Mouse (Mus musculus) forebrain, embryonic 10.5 days (tissue): ENCODE results near the gene Syt1. TPM values are rescaled to one million over a fixed set of nuclear protein-coding genes. Genes with fewer than 3 reads are reported as not detected.

Experiments
- DNase-seq: peaks from one replicate; pipeline ENCODE4 v3.0.0-alpha.2; 2017; ENCODE audit warnings: low spot score; ENCODE audit errors: extremely low spot score
- H3K27ac ChIP-seq: fragments of 300-500 bp; sonication (generic); 2 replicates; pipeline ENCODE4 v1.5.1; 2016; ENCODE audit warnings: mild to moderate bottlenecking
- H3K27me3 ChIP-seq: fragments of 300-500 bp; sonication (generic); 2 replicates; pipeline ENCODE4 v1.6.1; 2016; ENCODE audit warnings: mild to moderate bottlenecking; ENCODE audit not compliant: poor library complexity, severe bottlenecking
- H3K36me3 ChIP-seq: fragments of 300-500 bp; sonication (generic); replicated peaks from 2 replicates; pipeline ENCODE4 v1.6.1; 2016; ENCODE audit warnings: mild to moderate bottlenecking, moderate library complexity
- H3K4me1 ChIP-seq: fragments of 300-500 bp; sonication (generic); 2 replicates; pipeline ENCODE4 v1.6.1; 2016
- H3K4me3 ChIP-seq: fragments of 300-500 bp; sonication (generic); 2 replicates; pipeline ENCODE4 v1.5.1; 2016; ENCODE audit warnings: mild to moderate bottlenecking, moderate library complexity
- H3K9me3 ChIP-seq: fragments of 300-500 bp; sonication (generic); 2 replicates; pipeline ENCODE4 v1.6.1; 2016; ENCODE audit warnings: mild to moderate bottlenecking, moderate library complexity
- WGBS: fragments of 180-500 bp; shearing (Covaris S2); methylation state at CpG from one replicate; pipeline ENCODE4 v1.1.7; 2016; 5-methylcytosine and 5-hydroxymethylcytosine counted together
- polyA plus RNA-seq: library from polyadenylated mRNA; unstranded; fragments of >200 nt; fragmentation: Nextera tagmentation; extraction: Ambion mirVana; gene quantifications from 2 replicates; pipeline ENCODE4 v1.2.1, GENCODE M21; 2016

Gene Syt1
- polyA plus RNA-seq, 1 experiment from 2014 or later: 3.8 TPM

DNA sequence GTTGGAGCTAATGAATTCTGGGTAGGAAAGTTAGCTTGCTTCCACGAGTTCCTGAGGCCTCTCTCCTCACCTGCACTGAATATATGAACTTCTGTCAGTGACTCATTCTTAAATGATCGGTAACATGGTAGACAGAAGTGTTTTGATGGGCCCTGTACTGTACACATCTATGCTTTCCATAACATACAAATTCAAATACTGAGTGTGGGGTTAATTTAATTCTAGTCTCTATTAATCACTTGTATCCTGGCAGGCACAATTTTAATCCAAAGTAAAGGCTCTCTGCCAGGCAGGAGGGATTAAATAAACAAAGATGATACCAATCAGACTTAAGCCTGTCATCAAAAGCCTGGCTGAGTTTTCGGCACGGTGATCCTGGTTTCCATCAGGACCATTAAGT lies 136.1 kb downstream of the Syt1 start:
- H3K4me1 ChIP-seq: 0 out of 2 replicates have a peak, but pooled peaks cover 5% of the 10 kb centered on the region
- H3K36me3 ChIP-seq: no peaks in the 10 kb centered on the region
- no peaks in the 10 kb centered on the region for H3K27me3 ChIP-seq
- H3K9me3 ChIP-seq: no peaks in the 10 kb centered on the region
- DNase-seq: no peak
- WGBS: 77% methylated on average over 4 of the region's 4 CpGs
- H3K4me3 ChIP-seq: no peak overlapping the region
- H3K27ac ChIP-seq: no peak overlapping the region

DNA sequence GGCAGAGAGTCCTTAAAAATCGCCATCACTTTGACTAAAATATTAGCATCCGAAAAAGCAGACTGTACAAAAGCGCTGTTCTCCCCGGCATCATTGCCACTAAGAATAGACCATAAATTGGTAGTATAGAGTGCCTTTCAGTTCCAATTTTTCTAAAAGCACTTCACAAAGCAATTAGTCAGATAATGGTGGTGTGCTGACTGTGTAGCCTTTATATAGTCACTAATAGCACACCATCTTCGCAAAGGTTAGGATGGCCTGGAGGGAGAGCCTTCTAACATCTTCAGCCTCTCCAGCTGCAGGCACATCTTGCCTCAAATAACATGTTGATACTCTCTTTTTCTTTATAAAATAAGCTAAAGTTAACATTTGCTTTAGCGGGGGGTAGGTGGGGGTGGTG lies 138.4 kb downstream of the Syt1 start:
- Histone ChIP-seq H3K27ac (no peak overlapping the region), H3K4me3 (no peak overlapping the region), H3K36me3 (no peaks in the 10 kb centered on the region), H3K4me1 (0 out of 2 replicates have a peak, but pooled peaks cover 5% of the 10 kb centered on the region), H3K9me3 (no peaks in the 10 kb centered on the region), H3K27me3 (no peaks in the 10 kb centered on the region)
- 85% methylated on average over 6 of the region's 6 CpGs for WGBS
- no peak for DNase-seq

DNA sequence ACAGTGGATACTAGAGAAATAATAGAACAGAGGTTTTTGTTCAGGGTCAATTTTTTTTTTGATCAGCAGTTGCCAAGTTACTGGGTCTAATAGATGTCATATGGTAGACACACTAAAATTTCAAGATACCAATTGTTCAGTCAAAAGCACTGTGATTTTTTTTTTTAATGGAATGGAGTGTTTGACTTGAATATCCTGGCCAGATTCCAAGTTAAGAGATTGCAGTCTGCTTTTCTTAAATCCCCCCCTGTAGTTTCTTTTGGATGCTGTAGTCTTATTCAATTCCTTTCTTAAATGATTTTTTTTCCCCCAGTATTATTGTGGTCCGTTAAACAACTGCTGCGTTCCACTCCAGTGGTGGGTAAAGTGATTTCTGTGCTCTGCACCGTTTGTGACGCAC lies 140.2 kb downstream of the Syt1 start:
- Histone ChIP-seq H3K4me3 (no peak overlapping the region), H3K27me3 (no peaks in the 10 kb centered on the region), H3K4me1 (peaks cover 7% of the 10 kb centered on the region; the same call in 1 of the 2 replicates), H3K9me3 (no peaks in the 10 kb centered on the region), H3K36me3 (no peaks in the 10 kb centered on the region), H3K27ac (no peak overlapping the region)
- 84% methylated on average over 4 of the region's 4 CpGs for WGBS
- DNase-seq: no peak

DNA sequence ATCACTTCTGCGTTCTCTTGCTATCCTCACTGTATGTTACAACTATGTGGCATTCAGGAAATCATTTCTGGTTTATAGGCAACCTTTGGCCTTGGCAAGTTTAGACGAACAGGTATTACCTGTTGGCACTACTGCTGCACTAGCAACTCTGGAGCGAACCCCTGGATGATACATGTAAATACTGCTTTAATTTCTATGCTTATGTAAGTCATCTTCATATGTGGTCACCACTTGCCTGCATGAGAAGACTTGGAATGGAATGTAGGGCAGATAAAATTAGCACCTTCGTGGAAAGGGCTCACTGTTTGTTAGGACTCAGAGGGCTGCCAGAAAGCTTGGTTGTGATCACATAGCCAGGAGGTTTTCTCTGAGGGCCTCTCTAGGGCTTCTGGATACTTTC lies 142.6 kb downstream of the Syt1 start:
- Histone ChIP-seq H3K27ac (no peak overlapping the region), H3K4me3 (no peak overlapping the region), H3K9me3 (no peaks in the 10 kb centered on the region), H3K27me3 (no peaks in the 10 kb centered on the region), H3K4me1 (peaks cover 3% of the 10 kb centered on the region; the same call in 1 of the 2 replicates), H3K36me3 (no peaks in the 10 kb centered on the region)
- DNase-seq: no peak
- WGBS: 94% methylated on average over 4 of the region's 4 CpGs

DNA sequence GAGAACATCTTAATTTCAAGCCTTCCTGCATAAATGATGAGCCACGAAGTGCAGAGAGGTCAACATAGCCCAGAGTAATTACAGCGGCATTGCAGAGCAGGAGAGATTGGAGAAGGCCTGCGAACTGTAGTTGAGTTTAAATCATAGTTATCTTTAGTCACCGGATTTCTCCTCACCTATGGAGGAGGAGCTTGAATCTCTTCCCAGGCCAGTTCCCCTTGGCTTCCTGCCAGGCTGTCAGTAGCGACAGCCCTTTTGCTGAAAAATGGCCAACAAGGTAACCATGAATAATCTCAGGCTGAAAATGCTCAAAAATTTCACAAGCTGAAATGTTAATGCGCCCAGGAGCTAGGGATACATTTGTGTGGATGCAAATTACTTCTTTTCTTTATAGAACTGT lies 143.6 kb downstream of the Syt1 start:
- no peak overlapping the region for H3K27ac ChIP-seq
- no peaks in the 10 kb centered on the region for H3K27me3 ChIP-seq
- H3K9me3 ChIP-seq: no peaks in the 10 kb centered on the region
- H3K36me3 ChIP-seq: no peaks in the 10 kb centered on the region
- H3K4me3 ChIP-seq: no peak overlapping the region
- H3K4me1 ChIP-seq: peaks cover 3% of the 10 kb centered on the region; the same call in 1 of the 2 replicates
- no peak for DNase-seq
- WGBS: 92% methylated on average over 6 of the region's 6 CpGs

DNA sequence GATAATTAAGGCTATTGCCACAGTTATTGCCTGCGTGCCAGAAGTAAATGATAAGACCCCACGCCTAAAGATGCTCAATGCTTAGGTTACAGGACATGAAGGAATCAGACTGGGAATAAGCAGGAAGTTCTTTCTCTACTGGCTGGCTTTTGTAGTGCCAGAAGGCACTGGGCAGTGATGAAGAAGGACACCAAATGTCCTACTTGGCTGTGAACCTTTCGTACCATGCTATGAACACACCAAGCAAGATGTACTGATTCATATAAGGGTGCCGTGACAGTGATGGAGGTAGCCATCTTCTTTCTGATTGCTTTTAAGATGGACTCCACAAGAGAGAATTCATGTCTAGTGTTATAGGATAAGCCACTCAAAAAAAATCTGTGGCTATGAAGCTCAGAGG lies 145.2 kb downstream of the Syt1 start:
- peaks cover 3% of the 10 kb centered on the region; the same call in 1 of the 2 replicates for H3K4me1 ChIP-seq
- H3K27ac ChIP-seq: no peak overlapping the region
- DNase-seq: no peak
- no peak overlapping the region for H3K4me3 ChIP-seq
- WGBS: 89% methylated on average over 4 of the region's 4 CpGs
- no peaks in the 10 kb centered on the region for H3K27me3 ChIP-seq
- no peaks in the 10 kb centered on the region for H3K9me3 ChIP-seq
- no peaks in the 10 kb centered on the region for H3K36me3 ChIP-seq

DNA sequence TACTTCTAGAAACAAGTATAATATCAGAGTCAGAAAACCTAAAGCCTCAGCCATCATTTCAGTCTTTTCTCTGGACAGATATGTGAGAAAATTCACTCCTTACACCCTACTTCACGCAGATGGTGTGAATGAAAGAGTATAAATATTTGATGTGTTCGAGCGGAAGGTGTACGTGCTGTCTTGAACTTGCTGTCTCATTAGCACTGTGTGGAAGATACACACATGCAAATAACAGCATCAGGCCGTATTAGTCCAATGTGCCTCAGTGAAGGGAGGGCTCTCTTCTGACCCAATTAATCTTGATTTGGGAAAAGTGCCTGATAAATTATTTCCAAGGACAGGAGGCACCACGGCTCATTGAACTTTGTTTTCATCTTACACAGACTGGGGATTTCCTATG lies 154.8 kb downstream of the Syt1 start:
- no peaks in the 10 kb centered on the region for H3K27me3 ChIP-seq
- no peaks in the 10 kb centered on the region for H3K9me3 ChIP-seq
- DNase-seq: no peak
- H3K36me3 ChIP-seq: no peaks in the 10 kb centered on the region
- no peaks in the 10 kb centered on the region for H3K4me1 ChIP-seq
- WGBS: 90% methylated on average over 6 of the region's 6 CpGs
- H3K4me3 ChIP-seq: no peak overlapping the region
- H3K27ac ChIP-seq: no peak overlapping the region

DNA sequence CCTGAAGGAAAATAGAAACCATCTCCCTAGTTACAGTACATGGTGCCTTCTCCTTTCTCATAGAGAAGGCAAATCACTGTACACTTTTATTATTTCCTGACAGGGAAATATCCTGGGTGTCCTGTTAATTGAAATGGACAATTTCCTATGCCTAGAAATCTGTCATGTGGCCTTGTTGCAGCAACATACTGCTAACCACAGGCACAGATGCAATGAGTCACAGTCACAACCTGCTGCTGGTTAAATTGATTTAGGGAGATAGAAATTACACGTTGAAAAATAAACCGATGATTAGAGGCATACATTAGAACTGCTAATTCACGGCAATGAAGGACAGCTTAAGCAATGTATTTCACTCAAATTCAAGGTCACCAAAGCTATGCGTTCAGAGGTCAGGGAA lies 158.0 kb downstream of the Syt1 start:
- Histone ChIP-seq H3K27me3 (no peaks in the 10 kb centered on the region), H3K9me3 (no peaks in the 10 kb centered on the region), H3K36me3 (no peaks in the 10 kb centered on the region), H3K4me1 (no peaks in the 10 kb centered on the region), H3K27ac (no peak overlapping the region), H3K4me3 (no peak overlapping the region)
- no peak for DNase-seq
- WGBS: 89% methylated on average over 4 of the region's 4 CpGs

DNA sequence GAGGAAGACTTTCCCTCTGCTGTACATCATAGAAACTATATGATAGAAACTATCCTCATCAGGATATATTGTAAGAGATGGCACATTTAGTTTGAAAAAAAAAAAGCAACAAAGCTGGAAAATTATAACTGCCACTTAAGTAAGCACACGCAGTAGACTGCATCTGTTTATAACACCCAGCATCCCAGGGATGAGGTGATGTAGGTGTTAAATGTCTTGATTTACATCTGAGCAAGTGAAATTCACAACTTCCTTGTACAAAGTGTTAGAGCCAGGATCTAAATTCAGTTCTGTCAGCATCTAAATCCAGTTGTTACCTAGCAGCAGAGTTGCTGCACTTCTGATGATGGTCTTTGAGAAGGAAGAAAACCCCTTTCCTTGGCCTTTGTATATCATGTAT lies 173.3 kb downstream of the Syt1 start:
- WGBS: 93% methylated on average over 1 of the region's 1 CpGs
- Histone ChIP-seq H3K36me3 (no peaks in the 10 kb centered on the region), H3K4me1 (no peaks in the 10 kb centered on the region), H3K9me3 (no peaks in the 10 kb centered on the region), H3K27ac (no peak overlapping the region), H3K27me3 (no peaks in the 10 kb centered on the region), H3K4me3 (no peak overlapping the region)
- no peak for DNase-seq

DNA sequence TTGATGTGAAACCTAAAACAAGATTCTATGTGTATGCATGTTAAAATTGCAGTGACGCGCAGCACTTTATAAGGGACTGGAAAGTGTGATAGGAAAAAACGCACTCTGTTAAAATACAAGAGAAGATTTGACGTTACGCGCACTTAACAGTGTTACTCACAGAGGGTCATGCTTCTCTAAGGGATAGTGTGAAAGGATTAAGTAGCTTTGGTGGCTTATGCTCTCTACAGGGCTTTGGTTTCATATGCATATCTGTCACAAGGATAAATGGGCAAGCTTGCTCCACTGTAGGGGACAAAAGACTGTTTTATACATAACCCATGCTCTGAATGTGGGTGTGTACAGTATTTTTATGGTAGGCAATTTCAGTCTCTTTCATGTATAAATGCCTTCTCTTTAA lies 178.5 kb downstream of the Syt1 start:
- no peaks in the 10 kb centered on the region for H3K4me1 ChIP-seq
- H3K4me3 ChIP-seq: no peak overlapping the region
- no peak for DNase-seq
- no peaks in the 10 kb centered on the region for H3K9me3 ChIP-seq
- no peak overlapping the region for H3K27ac ChIP-seq
- no peaks in the 10 kb centered on the region for H3K27me3 ChIP-seq
- WGBS: 90% methylated on average over 6 of the region's 6 CpGs
- H3K36me3 ChIP-seq: no peaks in the 10 kb centered on the region

DNA sequence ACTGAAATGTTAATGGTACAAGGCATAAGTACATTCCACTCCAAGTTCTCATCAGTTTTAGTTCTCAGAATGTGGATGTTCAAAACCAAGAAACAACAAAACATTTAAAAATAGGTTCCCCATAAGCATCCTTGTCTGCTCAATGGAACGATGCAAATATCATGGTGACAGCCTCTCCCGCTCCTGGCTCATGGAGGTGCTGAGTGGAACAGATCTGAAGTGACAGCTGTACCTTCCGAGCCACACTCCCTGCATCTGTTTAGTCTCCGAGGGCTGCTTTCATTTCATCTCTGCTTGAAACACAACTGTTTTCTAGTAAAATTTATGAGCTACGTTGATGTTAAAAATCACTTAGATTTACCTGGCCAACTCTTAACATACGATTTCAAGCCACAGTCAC lies 179.0 kb downstream of the Syt1 start:
- no peaks in the 10 kb centered on the region for H3K36me3 ChIP-seq
- no peak for DNase-seq
- H3K27ac ChIP-seq: no peak overlapping the region
- H3K9me3 ChIP-seq: no peaks in the 10 kb centered on the region
- WGBS: 81% methylated on average over 6 of the region's 6 CpGs
- H3K27me3 ChIP-seq: no peaks in the 10 kb centered on the region
- no peak overlapping the region for H3K4me3 ChIP-seq
- no peaks in the 10 kb centered on the region for H3K4me1 ChIP-seq

DNA sequence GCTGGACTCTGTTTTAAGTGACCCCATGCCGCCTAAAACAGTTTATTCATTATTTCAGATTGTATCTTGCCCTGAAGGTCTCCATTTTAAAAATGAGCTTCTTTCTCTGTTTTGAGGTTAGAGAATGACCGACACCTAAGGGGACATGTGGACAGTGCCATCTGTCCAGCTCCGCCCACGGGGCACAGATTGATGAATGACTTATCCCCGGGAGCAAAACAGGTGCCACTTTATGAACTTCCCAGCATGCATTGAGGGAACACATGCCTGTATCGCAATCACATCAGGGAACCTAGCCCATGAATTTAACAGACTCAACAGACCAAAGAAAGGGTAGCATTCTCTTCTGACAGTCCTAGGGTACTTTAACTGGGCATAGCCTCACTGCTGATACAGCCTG lies 188.5 kb downstream of the Syt1 start:
- DNase-seq: no peak
- H3K4me1 ChIP-seq: no peaks in the 10 kb centered on the region
- no peak overlapping the region for H3K4me3 ChIP-seq
- WGBS: 92% methylated on average over 6 of the region's 6 CpGs
- no peak overlapping the region for H3K27ac ChIP-seq
- no peaks in the 10 kb centered on the region for H3K27me3 ChIP-seq
- H3K36me3 ChIP-seq: no peaks in the 10 kb centered on the region
- H3K9me3 ChIP-seq: no peaks in the 10 kb centered on the region

DNA sequence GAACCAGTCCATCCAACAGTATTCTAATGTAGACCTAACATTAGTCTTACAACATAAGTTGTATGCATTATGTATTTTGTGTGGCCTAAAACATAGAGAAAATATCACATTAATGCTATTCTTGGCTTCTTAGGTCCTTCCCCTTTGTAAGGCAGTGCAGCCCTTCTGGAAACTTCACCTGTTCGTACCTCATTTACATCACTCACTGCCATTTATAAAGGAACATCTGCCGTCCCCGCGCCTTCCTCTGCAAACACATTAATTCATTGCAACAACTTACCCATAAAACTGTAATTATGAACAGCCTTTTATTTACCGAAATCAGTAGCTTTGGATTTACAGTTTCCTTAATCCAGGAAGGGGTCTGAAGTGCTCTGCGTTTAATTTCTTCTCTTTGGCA lies 195.4 kb downstream of the Syt1 start:
- Histone ChIP-seq H3K27me3 (no peaks in the 10 kb centered on the region), H3K4me3 (no peak overlapping the region), H3K4me1 (no peaks in the 10 kb centered on the region), H3K36me3 (no peaks in the 10 kb centered on the region), H3K9me3 (no peaks in the 10 kb centered on the region), H3K27ac (no peak overlapping the region)
- DNase-seq: no peak
- WGBS: 90% methylated on average over 6 of the region's 6 CpGs

DNA sequence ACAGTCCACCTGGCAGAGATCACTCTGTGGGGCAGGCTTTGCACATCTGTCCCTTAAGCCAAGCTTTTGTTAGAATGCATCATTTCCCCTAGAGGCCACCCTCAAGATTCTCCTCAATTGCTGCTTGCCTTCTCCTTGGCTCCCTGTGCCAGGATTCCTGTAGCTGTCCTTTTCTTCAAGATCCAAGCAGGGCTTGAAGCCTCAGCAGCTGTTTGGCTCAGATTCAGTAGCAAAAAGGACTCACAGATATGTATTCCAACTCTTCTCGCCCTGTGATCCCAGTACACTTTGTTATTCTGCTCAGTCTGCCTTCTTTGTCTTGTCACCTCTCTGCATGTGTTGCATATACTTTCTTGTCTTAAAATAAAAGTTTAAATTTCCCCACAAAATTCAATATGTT lies 206.4 kb downstream of the Syt1 start:
- DNase-seq: no peak
- Histone ChIP-seq H3K4me3 (no peak overlapping the region), H3K27ac (no peak overlapping the region), H3K27me3 (no peaks in the 10 kb centered on the region), H3K4me1 (no peaks in the 10 kb centered on the region), H3K36me3 (no peaks in the 10 kb centered on the region), H3K9me3 (no peaks in the 10 kb centered on the region)
- WGBS: 89% methylated on average over 1 of the region's 1 CpGs
